Mouse (Mus musculus) heart, postnatal 25 days (tissue): ENCODE data around the gene Setd1a. TPM values are rescaled to one million over a fixed set of nuclear protein-coding genes. Genes with fewer than 3 reads are reported as not detected.
"Not testable (repeated sequence)": the region's sequence is repeated elsewhere in the genome, so short reads cannot be mapped to it uniquely, and the experiment has no call there.

Source experiments
- DNase-seq: peaks from one replicate; pipeline ENCODE4 v3.0.0; 2022; ENCODE audit warnings: low spot score
- intact Hi-C: fragments of 180-260 bp; cut with DNase I; formaldehyde crosslinking; loops from one replicate; pipeline ENCODE4 v1.15.1; 2025
- total RNA-seq, 2 experiments: library from RNA; stranded (reverse); gene quantifications; 2 replicates each; pipeline ENCODE4 v1.2.3; 2021

Gene Setd1a
- total RNA-seq, 2 experiments from 2014 or later, result 18.8 to 21.1 TPM

DNA sequence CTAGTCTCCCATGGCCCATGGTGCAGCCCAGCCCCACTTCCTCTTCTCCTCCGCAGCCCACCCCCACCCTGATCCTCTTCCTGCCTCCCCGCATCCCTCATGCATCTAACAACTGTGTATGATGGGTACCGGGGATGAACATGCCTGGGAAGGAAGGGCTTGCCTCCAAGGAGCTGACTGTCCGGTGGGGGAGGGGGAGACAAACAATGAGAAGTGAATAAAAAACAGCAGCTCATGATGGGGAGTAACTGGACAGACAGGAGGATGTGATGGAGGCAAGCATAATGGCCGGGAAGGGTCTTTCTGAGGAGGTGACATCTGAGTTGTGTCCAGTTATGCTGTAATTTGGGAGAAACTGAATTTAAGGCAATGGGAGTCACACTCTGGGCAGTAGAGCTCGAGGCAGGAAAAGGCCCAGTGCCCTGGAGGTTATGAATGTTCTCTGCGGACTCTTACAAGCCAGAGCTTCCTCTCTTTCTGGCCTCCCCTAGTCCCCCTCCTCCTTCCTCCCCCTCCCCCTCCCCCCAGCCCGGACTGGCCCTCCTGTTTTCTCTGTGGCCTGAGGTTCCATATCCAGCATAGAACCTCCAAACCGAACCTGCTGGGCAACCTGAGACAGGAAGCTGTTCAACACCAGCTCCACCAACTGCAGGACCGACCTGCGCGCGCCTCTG lies 44.5 kb downstream of the Setd1a start:
- DNase-seq, result no peak

DNA sequence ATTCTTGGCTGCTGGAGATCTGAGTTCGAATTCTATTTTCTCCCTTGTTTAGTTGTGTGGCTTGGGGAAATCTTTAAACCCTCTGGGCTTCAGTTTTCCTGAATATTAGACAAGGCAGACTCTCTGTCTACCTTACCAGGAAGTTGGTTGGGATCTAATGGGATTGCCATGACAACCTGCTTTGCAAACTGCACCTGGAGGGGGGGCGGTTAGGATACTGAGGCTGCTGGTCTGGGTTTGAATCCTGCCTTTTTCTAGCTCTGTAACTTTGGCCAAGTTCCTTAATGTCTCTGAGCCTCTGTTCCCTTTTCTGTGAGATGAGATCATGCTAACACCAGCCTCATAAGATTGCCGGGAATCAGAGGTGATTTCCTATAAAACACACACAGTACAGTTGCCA lies 46.0 kb downstream of the Setd1a start:
- DNase-seq, result no peak
- intact Hi-C loops, result no loop called here

More for the DNA sequence above, 44.5 kb downstream of the Setd1a start:
- intact Hi-C loops, result no loop called here

- intact Hi-C loops, result no loop called here
- DNase-seq, result no peak
Observed at GRCm38 (mm10) chr7:127823236-127824171, 47.0 kb downstream of the Setd1a start.

GRCm38 (mm10) chr7:127824176-127824871 lies 47.9 kb downstream of the Setd1a start, which contains the start of the genes Stx4a and Stx1b:
Stx4a (plus strand) TSS chr7:127824294.
Stx1b (minus strand) TSS chr7:127824549.
- DNase-seq, result no peak
- intact Hi-C loops, result no loop called here

DNA sequence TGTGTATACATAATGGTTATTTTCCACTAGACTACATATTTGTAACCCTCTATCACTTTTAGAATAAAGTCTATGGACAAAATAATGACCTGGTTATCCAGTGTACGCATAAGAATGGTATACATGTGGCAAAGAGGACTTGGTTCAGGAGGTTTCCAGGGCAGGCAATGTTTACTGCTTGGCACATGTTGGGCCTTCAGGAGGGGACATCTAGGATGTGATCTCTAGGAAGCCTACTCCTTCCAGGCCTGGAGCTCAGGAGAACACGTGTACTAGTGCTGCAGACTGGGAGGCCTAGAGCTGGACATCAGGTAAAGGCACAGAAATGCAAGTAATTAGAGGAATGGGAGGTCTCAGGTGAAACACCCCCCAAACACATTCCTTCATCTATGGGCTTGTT lies 59.1 kb downstream of the Setd1a start:
- no peak for DNase-seq
- intact Hi-C loops, result no loop called here

DNA sequence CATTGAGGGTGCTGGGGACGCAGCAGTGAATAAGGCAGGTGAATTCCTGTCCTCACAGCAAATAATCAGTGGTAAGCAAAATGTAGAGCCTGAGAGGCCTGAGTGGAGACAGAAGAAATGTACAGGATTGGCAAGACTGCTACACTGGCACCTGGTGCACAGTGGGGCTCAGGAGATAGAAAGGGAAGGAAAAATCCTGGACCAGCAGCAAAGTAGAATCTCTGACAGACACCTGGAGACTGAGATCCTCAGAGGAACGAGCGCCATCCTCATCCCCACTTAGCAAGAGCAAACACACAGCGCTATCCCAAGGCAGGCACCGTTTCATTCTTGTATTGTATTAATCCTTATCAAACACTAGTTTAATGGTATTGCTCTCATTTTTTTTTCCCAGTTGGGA lies 61.0 kb downstream of the Setd1a start:
- intact Hi-C loops, result no loop called here
- no peak for DNase-seq

DNA sequence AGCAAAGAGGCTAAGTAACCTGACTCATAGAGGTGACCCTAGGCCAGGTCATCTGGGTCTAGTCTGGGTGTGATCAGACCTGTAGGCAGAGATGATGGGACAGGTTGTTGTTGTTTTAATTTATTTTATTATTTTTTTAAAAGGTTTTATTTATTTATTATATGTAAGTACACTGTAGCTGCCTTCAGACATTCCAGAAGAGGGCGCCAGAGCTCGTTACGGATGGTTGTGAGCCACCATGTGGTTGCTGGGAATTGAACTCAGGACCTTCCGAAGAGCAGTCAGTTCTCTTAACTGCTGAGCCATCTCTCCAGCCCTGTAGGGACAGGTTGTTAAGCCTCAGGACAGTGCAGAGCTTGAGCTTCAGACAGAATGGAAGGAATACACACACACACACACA lies 61.4 kb downstream of the Setd1a start:
- intact Hi-C loops, result loop anchor here (2.0 kb wide), 1 partner anchor 37 kb away; the partner anchor contains the start of gene Hsd3b7
- not testable (repeated sequence) for DNase-seq

DNA sequence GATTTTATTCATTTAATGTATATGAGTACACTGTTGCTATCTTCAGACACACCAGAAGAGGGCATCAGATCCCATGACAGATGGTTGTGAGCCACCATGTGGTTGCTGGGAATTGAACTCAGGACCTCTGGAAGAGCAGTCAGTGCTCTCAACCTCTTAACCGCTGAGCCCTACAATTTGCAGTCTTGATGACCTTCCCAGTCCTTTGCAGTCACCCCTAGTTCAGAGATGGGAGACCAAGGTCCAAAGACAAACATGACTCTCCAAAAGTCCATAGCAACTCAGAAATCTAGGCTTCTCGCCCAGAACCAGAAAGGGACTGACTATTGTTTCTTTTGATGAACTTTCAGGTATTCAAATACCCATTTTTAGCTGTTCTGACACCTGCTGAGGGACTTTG lies 63.6 kb downstream of the Setd1a start:
- intact Hi-C loops, DNase-seq: not testable (repeated sequence)

- peak; percentile 40 for DNase-seq
- intact Hi-C loops, result no loop called here
Observed at GRCm38 (mm10) chr7:127840886-127841285, 64.4 kb downstream of the Setd1a start.

- intact Hi-C loops, result no loop called here
Observed at GRCm38 (mm10) chr7:127841340-127842000, 65.0 kb downstream of the Setd1a start.

GRCm38 (mm10) chr7:127842001-127842718 lies 65.7 kb downstream of the Setd1a start:
- intact Hi-C loops, result loop anchor here (2.0 kb wide), 1 partner anchor 33 kb away; no protein-coding TSS in a partner anchor
- peak; percentile 74 for DNase-seq

More at GRCm38 (mm10) chr7:127841340-127842000, 65.0 kb downstream of the Setd1a start:
- peak; percentile 93 for DNase-seq

Other genes starting within 250 kb of the Setd1a start
- not detected for gene Tmem265, start 215.3 kb upstream of the Setd1a start, total RNA-seq
- 10 to 100 TPM; 15.6 to 18.9 TPM for gene Phkg2, start 203.3 kb upstream of the Setd1a start, total RNA-seq
- gene Ccdc189, start 188.1 kb upstream of the Setd1a start, total RNA-seq, result 10 to 100 TPM; 11.3 to 11.4 TPM
- 10 to 100 TPM; 37.8 to 44.8 TPM for gene Rnf40, start 187.9 kb upstream of the Setd1a start, total RNA-seq
- 10 to 100 TPM; 22.2 to 25.5 TPM for gene Zfp629, start 160.9 kb upstream of the Setd1a start, total RNA-seq
- 10 to 100 TPM; 36.6 to 41.5 TPM for gene Bcl7c, start 67.7 kb upstream of the Setd1a start, total RNA-seq
- 1 to 10 TPM; 7.1 to 9.3 TPM for gene Ctf1, start 63.9 kb upstream of the Setd1a start, total RNA-seq
- gene Ctf2, start 44.5 kb upstream of the Setd1a start, total RNA-seq, result not detected
- 1 to 10 TPM; 3.0 to 4.2 TPM for gene Fbxl19, start 32.1 kb upstream of the Setd1a start, total RNA-seq
- 10 to 100 TPM; 16.5 to 19.4 TPM for gene Orai3, start 6.9 kb upstream of the Setd1a start, total RNA-seq
- gene Gm49388, start 8.9 kb downstream of the Setd1a start, total RNA-seq, result 1 to 10 TPM; 2.0 to 3.6 TPM
- 10 to 100 TPM; 15.4 to 16.0 TPM for gene Hsd3b7, start 23.9 kb downstream of the Setd1a start, total RNA-seq
- 10 to 100 TPM; 61.4 to 68.7 TPM for gene Stx4a, start 47.6 kb downstream of the Setd1a start, total RNA-seq
- under 1 TPM; 0.39 to 0.42 TPM for gene Stx1b, start 47.9 kb downstream of the Setd1a start, total RNA-seq
- 10 to 100 TPM; 17.2 to 18.4 TPM for gene Zfp646, start 99.6 kb downstream of the Setd1a start, total RNA-seq
- 1 to 10 TPM; 3.4 to 4.7 TPM for gene Zfp668, start 100.2 kb downstream of the Setd1a start, total RNA-seq
- gene Prss53, start 114.3 kb downstream of the Setd1a start, total RNA-seq, result 1 to 10 TPM in 1 of 2 experiments, under 1 TPM in 1; 0.99 to 1.3 TPM
- gene Gm21974, start 118.8 kb downstream of the Setd1a start, total RNA-seq, result not detected
- gene Vkorc1, start 118.9 kb downstream of the Setd1a start, total RNA-seq, result 10 to 100 TPM; 15.2 to 22.0 TPM
- gene Bckdk, start 127.4 kb downstream of the Setd1a start, total RNA-seq, result 100 to 1,000 TPM in 1 of 2 experiments, 10 to 100 TPM in 1; 98.8 to 104 TPM
- gene Kat8, start 135.8 kb downstream of the Setd1a start, total RNA-seq, result 10 to 100 TPM; 12.3 to 13.5 TPM
- not detected for gene Prss8, start 153.4 kb downstream of the Setd1a start, total RNA-seq
- gene Prss36, start 170.1 kb downstream of the Setd1a start, total RNA-seq, result 1 to 10 TPM; 7.5 to 8.1 TPM
- 100 to 1,000 TPM; 139 to 171 TPM for gene Fus, start 190.8 kb downstream of the Setd1a start, total RNA-seq
- 10 to 100 TPM; 10.3 to 10.9 TPM for gene Pycard, start 217.2 kb downstream of the Setd1a start, total RNA-seq
- 100 to 1,000 TPM; 301 to 325 TPM for gene Trim72, start 227.3 kb downstream of the Setd1a start, total RNA-seq